Mouse (Mus musculus) CD4-positive, CD25-positive, alpha-beta regulatory T cell, adult 2 months (primary cell): ENCODE results near the gene Scamp4.
"Not testable (repeated sequence)": the region's sequence is repeated elsewhere in the genome, so short reads cannot be mapped to it uniquely, and the experiment has no call there.

ENCODE experiments used
- DNase-seq: peaks from one replicate; pipeline ENCODE4 v3.0.0-alpha.2; 2012; ENCODE audit warnings: low read depth, low spot score

Scamp4 gene

DNA sequence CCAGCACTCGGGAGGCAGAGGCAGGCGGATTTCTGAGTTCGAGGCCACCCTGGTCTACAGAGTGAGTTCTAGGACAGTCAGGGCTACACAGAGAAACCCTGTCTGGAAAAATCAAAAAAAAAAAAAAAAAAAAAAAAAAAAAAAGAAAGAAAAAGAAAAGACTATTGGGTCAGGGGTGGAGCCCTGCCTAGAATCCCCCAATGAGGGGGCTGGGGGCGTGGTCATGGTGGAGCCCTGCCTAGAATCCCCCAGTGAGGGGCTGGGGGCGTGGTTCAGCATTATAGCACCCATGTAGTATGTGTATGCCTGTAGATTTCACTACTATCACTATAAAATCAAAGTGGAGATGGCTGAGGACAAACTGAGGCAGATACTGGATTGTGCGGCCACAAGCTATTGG is 47.2 kb downstream of the Scamp4 start:
- DNase-seq, result not testable (repeated sequence)

DNA sequence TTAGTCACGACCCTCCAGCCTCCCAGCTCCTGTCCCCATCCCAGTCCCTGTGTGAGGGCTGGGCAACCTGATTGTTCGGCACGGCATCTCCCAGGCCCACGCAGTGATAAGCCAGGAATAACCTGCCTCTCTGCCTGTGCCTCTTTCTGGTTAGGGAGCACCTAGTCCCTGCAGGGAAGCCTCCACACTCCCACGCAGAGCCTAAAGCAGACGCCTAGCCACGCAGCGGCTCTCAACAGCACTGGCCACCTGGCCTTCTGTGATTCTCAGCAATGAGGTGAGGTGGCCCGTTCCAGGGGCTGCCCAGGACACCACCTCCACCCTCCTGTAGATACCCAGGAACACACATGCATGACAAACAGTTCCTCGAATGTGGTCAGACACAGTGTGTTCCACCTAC is 47.7 kb downstream of the Scamp4 start:
- no peak for DNase-seq

DNA sequence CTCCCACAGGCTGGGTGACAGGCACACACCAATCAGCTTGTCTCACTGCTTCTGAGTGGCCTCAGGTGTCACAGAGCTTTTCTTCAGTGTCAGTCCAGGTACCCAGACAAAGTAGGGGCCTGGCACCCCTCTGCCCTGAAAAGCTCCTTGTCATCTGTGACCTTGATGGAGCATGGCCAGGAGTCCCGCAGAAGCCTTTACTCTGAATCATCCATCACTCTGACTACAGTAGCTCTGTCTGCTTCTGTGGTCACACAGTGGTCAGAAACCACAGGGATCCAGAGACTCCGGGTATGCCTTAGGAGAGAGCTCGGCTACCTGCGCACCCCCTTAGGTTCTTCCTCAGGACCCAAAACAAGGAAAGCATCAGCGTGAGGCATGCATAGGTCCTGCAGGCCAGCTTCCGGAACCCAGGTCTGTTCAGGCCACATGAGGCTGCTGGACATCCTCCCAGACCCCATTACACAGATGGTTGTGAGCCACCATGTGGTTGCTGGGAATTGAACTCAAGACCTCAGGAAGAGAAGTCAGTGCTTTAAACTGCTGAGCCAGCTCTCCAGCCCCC is 50.6 kb downstream of the Scamp4 start:
- DNase-seq, result no peak

DNA sequence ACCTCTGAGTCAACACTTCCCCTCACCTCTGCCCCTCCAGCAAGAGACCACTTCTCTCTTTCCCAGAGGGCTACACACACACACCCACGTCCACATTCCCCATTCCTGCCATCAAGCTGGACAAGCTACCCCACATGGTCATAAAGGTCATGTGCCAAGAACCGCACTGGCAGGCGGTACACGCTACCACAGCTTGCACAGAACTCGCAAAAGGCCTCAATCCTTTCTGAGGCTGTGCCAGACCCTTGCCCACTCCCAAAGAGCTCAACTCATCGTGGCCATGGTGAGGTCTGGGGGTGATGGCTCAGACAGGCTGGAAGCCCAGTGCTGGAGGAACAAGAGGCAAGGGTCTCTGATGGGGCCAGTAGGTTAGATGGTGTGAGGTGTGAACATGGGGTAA is 52.2 kb downstream of the Scamp4 start:
- DNase-seq, result no peak

DNA sequence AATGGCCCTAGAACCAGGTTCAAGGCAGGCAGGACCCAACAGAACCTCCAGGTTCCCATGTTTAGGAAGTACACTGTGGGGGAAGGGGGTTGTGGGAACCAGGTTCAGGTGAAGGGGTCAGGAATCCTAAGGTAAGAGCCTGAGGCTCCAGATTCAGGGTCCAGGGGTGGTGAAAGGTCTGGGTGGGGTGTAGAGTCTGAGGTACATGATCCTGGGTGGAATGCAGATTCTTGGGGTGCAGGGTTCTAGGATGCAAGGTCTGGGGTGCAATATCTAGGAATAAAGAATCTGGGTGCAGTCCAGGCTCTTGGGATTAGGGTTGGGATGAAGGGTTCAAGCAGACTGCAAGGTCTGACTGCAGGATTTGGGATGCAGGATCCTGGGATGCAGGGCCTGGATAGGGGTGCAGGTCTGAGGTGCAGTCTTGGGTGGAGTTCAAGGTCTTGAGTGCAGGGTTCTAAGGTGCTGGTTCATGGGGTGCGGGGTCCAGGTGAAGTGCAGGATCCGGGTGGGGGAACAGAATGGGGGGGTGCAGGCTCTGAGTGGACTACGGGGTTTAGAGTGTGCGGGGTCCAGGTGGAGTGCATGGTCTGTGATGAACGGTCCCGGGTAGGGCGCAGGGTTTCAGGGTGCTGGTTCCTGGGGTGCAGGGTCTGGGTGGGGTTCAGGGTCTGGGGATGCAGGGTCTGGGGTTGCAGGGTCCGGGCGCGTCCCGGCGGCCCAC is 52.9 kb downstream of the Scamp4 start:
- DNase-seq, result no peak

DNA sequence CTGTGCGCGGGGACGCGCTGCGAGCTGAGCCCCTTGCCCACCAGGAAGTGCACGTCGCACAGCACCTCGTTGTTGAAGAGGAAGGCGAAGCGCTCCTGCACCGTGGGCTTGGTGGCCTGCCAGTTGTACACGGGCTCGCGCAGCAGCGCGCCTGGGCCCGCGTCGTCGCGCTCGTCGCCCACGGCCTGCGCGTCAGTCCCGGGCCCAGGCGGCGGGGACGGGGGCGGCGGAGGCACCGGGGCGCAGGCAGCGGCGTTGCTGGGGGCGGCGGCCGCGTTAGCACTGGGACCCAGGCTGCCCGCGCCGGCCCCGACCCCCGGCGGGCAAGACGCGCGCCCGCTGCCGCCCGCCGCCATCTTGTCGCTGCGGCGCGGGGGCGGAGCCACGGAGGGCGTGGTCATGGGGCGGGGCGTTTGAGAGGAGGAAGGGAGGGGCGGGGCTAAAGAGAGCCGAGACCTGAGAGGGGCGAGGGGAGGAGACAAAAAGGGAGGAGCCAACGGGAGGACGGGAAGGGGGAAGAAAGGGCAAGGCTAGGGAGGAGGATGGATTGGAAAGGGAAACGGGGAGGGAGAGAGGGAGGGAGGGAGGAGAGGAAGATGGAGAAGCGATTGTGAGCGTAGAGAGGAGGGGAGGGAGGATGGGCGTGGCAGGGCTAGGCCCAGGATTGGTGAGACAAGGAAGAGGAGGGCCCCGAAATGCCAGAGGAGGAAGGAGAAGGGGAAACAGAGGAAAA is 53.6 kb downstream of the Scamp4 start:
- peak; percentile 97 for DNase-seq

DNA sequence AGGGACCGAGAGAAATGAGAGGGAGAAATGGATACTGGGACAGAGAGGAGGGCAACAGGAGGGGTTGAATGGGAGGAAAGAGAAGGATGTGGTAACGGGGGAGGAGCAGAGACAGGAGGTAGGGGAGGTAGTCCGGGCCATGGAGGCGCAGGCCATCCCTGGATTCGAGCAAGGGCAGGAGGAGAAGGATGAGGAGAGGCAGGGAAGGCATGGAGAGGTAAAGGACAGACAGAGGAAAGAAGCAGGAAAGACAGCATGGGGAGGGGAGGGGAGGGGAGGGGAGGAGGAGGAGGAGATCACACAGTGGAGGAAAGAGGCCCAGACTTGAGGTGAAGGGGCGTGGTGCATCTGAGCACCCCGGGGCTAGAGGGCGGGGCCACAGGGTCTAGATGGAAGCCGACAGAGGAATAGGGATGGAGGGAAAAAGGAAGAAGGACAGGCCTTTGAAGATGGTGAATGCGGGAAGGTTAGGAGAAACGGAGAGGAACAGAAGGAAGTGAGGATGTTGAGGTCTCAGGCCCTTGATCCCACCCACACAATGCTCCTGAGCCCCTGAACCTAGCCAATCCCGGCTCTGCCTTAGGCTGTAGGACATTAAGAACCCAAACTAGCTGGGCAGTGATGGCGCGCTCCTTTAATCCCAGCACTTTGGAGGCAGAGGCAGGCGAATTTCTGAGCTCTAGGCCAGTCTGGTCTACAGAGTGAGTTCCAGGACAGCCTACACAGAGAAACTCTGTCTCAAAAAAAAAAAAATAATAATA is 54.4 kb downstream of the Scamp4 start, which contains the start of gene Btbd2:
Gene Btbd2 (minus strand): TSS at position 209 of the 761 bp plus-strand sequence.
- DNase-seq, result peak; percentile 51

DNA sequence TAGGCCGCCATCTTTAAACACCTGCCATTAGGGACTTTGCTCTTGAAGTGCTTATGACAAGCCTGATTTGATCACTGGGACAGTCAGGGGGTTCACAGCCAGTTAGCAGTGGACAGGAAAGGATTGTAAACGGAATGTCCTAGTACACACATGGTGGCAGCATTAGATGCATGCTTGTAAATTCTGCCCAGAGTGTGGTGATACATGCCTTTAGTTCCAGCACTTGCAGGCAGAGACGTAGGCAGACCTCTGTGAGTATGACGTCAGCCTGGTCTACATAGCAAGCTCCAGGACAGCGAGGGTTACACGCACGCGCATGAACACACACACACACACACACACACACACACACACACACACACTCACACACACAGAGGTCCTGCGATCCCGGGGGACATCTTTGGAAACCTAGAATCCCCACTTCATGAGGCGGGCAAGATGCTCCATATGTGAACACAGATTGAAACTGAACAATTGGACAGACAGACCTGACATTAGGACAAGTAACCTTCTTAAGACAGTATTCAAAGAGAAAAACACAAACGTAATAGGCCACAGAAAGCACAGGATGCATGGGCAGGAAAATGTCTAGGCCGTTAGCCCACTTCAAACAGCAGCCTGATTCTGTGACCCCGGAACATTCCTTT is 55.6 kb downstream of the Scamp4 start:
- peak; percentile 78 for DNase-seq

DNA sequence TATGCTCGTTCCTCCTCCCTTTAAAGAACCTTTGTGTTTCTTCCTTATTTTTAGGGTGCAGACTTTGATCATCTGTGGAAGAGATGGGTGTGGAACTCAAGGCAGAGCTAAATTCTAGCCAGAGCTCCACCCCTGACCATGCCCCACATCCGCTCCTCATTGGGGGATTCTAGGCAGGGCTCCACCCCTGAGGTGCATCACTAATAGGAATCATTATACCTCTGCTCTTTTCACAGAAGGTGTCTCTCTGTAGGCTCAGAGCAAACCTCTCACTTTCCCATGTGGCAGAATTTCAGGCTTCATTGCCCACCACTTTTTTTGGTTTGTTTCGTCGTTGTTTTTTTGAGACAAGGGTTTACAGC is 56.1 kb downstream of the Scamp4 start:
- DNase-seq, result peak; percentile 78

DNA sequence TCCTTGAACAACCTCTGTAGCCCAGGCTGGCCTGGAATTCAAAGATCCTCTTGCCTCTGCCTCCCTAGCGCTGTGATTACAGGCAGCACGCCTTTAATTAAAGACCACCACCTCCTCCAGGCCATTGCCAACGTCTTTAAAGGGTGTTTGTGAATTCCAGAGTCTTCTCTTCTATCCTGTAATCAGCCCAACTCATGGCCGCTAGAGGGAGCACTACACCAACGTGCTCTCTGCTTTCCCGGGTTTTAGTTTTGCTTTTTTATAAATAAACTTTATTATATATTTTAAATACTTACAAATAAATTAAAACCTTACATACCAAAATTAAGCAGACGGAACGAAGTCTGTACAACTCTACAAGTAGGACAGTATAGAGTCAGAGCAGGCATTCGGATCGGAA is 56.5 kb downstream of the Scamp4 start:
- peak; percentile 85 for DNase-seq

DNA sequence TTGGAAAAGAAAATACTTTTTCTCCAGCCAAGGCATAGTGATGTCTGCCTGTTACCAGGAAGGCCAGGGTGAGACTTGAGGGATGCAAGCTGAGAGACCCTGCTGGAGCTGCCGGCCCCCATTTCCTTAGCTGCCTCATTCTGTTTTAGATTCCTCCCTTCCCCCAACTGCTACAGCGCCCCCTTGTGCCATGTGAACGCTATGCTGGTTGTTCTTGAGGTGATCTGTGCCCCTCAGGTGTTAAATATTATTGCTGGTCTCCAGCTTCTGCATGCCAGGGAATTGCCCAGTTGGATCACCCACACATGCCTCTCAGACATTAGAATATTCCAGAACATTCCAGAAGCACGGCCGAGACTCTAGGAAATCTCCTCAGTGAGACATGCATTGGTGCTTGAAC is 58.5 kb downstream of the Scamp4 start:
- DNase-seq, result peak; percentile 87

DNA sequence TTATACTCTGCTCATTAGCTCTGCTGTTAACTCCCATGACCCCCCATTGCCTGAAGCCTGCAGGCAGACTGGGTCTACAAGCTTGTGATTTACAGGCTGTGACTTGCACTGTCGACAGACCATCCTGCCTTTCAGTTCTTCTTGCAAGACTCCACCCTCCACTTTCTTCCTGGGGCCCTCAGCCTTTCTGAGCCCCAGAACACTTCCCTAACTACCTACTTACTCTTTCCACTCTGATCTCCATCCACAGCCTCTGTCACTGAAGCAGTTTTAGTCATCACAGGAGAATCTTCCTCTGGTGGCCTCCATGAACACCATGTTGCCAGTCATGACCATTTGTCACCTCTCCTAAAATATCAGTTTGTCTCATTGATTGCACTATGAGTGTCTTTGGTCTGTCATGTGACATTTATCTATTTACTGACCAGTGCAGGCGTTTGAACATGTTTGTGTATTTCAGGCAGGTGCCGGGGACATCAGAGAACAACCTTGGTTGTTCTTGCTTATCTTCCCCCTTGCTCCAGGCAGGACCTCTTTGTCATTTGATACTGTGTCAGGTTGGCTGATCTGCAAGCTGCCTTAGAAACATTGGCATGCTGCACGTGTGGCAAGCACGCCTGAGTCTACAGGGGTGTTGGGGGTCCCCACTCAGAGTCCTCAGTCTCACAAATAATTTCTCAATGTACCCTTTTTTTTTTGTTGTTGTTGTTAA is 61.0 kb downstream of the Scamp4 start:
- peak; percentile 51 for DNase-seq

DNA sequence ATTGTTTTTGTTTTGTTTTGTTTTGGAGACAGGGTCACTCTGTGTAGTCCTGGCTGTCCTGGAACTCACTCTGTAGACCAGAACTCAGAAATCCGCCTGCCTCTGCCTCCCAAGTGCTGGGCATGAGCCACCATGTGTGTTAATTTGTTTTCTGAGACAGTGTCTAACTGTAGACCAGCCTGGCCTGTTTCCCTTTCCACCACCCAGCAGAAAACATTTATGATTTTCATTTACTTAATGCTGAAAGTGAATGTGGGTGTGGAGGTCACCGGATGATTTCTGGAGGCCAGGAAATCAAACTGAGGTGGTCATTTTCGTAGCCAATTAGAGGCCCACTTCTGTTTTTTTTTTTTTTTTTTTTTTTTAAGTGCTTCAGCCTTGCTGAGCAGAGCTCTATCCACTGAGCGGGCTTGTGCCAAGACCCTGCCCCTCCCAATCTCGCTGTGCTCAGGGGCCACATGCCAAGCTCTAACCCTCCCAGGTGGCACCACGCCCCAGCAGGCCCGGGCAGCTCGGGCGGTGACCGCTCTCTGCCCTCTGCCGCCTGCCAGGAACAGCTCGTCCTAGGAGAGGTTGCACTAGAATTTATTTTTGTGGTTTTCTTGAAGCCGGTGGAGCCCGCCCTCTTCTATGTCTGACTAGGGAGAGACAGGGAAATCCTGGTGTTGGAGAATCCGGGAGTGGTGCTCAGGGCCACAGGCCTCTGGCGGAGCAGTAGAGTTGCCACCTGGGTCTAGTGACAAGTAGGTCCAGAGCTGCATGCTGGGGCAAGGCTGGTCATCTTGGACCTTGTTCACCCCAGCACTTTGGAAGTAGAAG is 61.7 kb downstream of the Scamp4 start:
- peak; percentile 52 for DNase-seq

DNA sequence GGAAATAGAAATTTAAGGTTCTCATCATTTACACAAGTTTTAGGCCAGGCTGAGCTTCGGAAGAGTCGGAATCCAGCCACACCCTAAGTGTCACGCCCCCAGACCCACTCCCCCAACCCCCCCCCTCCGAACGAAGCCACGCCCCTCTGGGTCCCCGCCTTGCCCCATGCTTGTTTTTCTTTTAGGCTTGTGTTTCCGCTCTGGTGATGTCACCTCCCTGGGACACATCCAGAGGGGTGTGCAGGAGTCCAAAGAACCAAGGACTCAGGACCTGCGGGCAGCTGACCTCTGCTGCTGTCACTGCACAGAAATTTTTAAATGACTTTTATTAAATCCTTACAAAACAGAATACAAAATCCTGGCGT is 62.3 kb downstream of the Scamp4 start:
- DNase-seq, result peak; percentile 70
